Mouse (Mus musculus) thymus, adult 18-20 months (tissue): ENCODE results near the gene Aars.
A peak's percentile ranks its signal among the peaks of the same experiment; 100 is the strongest.
"Not testable (repeated sequence)": the region's sequence is repeated elsewhere in the genome, so short reads cannot be mapped to it uniquely, and the experiment has no call there.

ENCODE experiments used
- DNase-seq, 2 experiments: peaks; one replicate each; pipeline ENCODE4 v3.0.0; 2022; ENCODE audit warnings: mixed read lengths in 2 of 2

Aars gene

GRCm38 (mm10) chr8:111032916-111033315 is at the start of gene Aars:
Aars (plus strand) TSS chr8:111033144.
- DNase-seq = no peak

GRCm38 (mm10) chr8:110987805-110988744 is 44.9 kb upstream of the Aars start:
- peak in 1 of 2 experiments; percentile 64 for DNase-seq

GRCm38 (mm10) chr8:110990017-110990416 is 42.9 kb upstream of the Aars start:
- no peak for DNase-seq

- no peak for DNase-seq
Observed at GRCm38 (mm10) chr8:110996641-110997430, 36.1 kb upstream of the Aars start.

- peak; percentile 73 to 80 for DNase-seq
Observed at GRCm38 (mm10) chr8:110997547-110998531, 35.1 kb upstream of the Aars start, which contains the start of gene Ddx19a. Ddx19a (minus strand) TSS chr8:110997800.

GRCm38 (mm10) chr8:111010230-111010991 is 22.5 kb upstream of the Aars start:
- not testable (repeated sequence) for DNase-seq

GRCm38 (mm10) chr8:111026609-111027008 is 6.3 kb upstream of the Aars start:
- DNase-seq = not testable (repeated sequence)

GRCm38 (mm10) chr8:111027391-111027937 is 5.5 kb upstream of the Aars start:
- peak; percentile 53 to 70 for DNase-seq

- DNase-seq = no peak
Observed at GRCm38 (mm10) chr8:111029589-111029988, 3.4 kb upstream of the Aars start.

- no peak for DNase-seq
Observed at GRCm38 (mm10) chr8:111030045-111030444, 2.9 kb upstream of the Aars start.

GRCm38 (mm10) chr8:111031572-111031971 is 1.4 kb upstream of the Aars start, which contains the start of gene Ddx19b:
Ddx19b (minus strand) TSS chr8:111031751.
- no peak for DNase-seq

GRCm38 (mm10) chr8:111033482-111034215 is 705 bp downstream of the Aars start:
- peak; percentile 90 to 98 for DNase-seq

GRCm38 (mm10) chr8:111034276-111034675 is 1.3 kb downstream of the Aars start:
- DNase-seq = no peak

GRCm38 (mm10) chr8:111036591-111036990 is 3.6 kb downstream of the Aars start:
- DNase-seq = no peak

- DNase-seq = no peak
Observed at GRCm38 (mm10) chr8:111042546-111042945, 9.6 kb downstream of the Aars start.

- no peak for DNase-seq
Observed at GRCm38 (mm10) chr8:111044003-111044734, 11.2 kb downstream of the Aars start.

GRCm38 (mm10) chr8:111048694-111049093 is 15.8 kb downstream of the Aars start:
- DNase-seq = no peak

GRCm38 (mm10) chr8:111049106-111049505 is 16.2 kb downstream of the Aars start:
- DNase-seq = no peak

- no peak for DNase-seq
Observed at GRCm38 (mm10) chr8:111053827-111054518, 21.0 kb downstream of the Aars start.
